Mouse (Mus musculus): ENCODE data around the gene Insm2. TPM values are rescaled to one million over a fixed set of nuclear protein-coding genes. Genes with fewer than 3 reads are reported as not detected.
"Not testable (repeated sequence)": the region's sequence is repeated elsewhere in the genome, so short reads cannot be mapped to it uniquely, and the experiment has no call there.

The Insm2 gene
- polyA plus RNA-seq (2014; fragmentation: Nextera tagmentation; extraction: Ambion mirVana), result 0.69 and 1.6 TPM in 2 replicates

DNA sequence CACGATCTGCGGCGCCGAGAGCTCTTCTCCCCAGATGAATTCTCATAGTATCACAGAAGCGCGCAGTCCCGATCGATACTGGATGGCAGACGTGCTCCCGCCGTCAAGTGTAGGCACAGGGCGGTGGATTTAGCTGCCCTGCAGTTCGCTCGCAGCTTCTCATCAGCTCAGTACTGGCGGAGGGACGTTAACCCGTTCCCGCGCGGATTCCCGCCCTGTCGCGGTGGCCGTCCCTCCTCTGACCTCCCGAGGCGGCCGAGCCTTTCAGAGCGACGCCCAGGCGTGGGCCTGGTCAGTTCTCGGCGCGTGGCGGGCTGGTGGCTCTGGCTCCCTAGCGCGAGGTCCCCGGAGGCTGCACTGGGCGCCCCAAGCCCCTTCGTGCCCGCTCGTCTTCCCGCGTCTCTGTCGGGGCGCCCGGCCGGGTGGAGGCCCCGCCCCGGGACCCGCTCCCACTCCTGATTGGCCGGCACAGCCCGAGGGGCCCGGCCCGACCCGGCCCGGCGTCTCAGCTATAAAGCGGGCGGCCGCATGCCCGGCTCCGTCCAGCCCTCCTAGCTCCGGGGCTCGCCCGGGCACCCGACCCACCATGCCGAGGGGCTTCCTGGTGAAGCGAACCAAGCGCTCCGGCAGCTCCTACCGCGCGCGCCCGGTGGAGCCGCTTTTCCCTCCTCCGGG lies at the start of gene Insm2:
Gene Insm2, plus strand, starts transcription at position 541 of the 675 bp plus-strand sequence.
- peak within 1 kb of the TSS; percentile 48 for H3K4me3 ChIP-seq (ENCODE audit: low read depth, low read length)
- H3K27ac ChIP-seq (ENCODE audit: low read depth, low read length), result no peak within 1 kb of the TSS
- peak within 1 kb of the TSS; percentile 15; the same call in 1 of the 2 replicates for H3K9ac ChIP-seq (ENCODE audit: low read length)
- peaks cover 48% of the 10 kb centered on the region for H3K27me3 ChIP-seq (ENCODE audit: control insufficient read depth, insufficient read depth, low read length)
- H3K4me1 ChIP-seq (ENCODE audit: control insufficient read depth, insufficient read depth, low read length), result peaks cover 16% of the 10 kb centered on the region
- no peaks in the 10 kb centered on the region for H3K9me3 ChIP-seq (ENCODE audit: control insufficient read depth, low read length)
- H3K36me3 ChIP-seq (ENCODE audit: control insufficient read depth, insufficient read depth, low read length), result no peaks in the 10 kb centered on the region
- H3K4me2 ChIP-seq (ENCODE audit: low read depth), result peak within 1 kb of the TSS; percentile 79
- WGBS, result under 1% methylated on average over 57 of the region's 77 CpGs
- DNase-seq (ENCODE audit: low spot score) (peak; percentile 47), ATAC-seq (ENCODE audit: insufficient read depth, low FRiP score, low TSS enrichment) (peak; percentile 54)

GRCm38 (mm10) chr12:55554901-55555300 lies 44.3 kb upstream of the Insm2 start:
- not testable (repeated sequence) for H3K27me3 ChIP-seq (ENCODE audit: control insufficient read depth, insufficient read depth, low read length); H3K36me3 ChIP-seq (ENCODE audit: control insufficient read depth, insufficient read depth, low read length); H3K4me2 ChIP-seq (ENCODE audit: low read depth); H3K4me1 ChIP-seq (ENCODE audit: control insufficient read depth, insufficient read depth, low read length); H3K4me3 ChIP-seq (ENCODE audit: low read depth, low read length); H3K9ac ChIP-seq (ENCODE audit: low read length); H3K27ac ChIP-seq (ENCODE audit: low read depth, low read length); ATAC-seq (ENCODE audit: insufficient read depth, low FRiP score, low TSS enrichment); DNase-seq (ENCODE audit: low spot score); H3K9me3 ChIP-seq (ENCODE audit: control insufficient read depth, low read length)
- WGBS, result 87% methylated on average over 6 of the region's 6 CpGs

- H3K4me3 ChIP-seq (ENCODE audit: low read depth, low read length), result no peak overlapping the region
- DNase-seq (ENCODE audit: low spot score) (no peak), ATAC-seq (ENCODE audit: insufficient read depth, low FRiP score, low TSS enrichment) (no peak)
- no peaks in the 10 kb centered on the region for H3K36me3 ChIP-seq (ENCODE audit: control insufficient read depth, insufficient read depth, low read length)
- H3K27me3 ChIP-seq (ENCODE audit: control insufficient read depth, insufficient read depth, low read length), result no peaks in the 10 kb centered on the region
- WGBS, result 83% methylated on average over 6 of the region's 6 CpGs
- no peak overlapping the region for H3K4me2 ChIP-seq (ENCODE audit: low read depth)
- H3K4me1 ChIP-seq (ENCODE audit: control insufficient read depth, insufficient read depth, low read length), result no peaks in the 10 kb centered on the region
- H3K27ac ChIP-seq (ENCODE audit: low read depth, low read length), result no peak overlapping the region
- H3K9me3 ChIP-seq (ENCODE audit: control insufficient read depth, low read length), result no peaks in the 10 kb centered on the region
- no peak overlapping the region for H3K9ac ChIP-seq (ENCODE audit: low read length)
Observed at GRCm38 (mm10) chr12:55557866-55558265, 41.4 kb upstream of the Insm2 start.

DNA sequence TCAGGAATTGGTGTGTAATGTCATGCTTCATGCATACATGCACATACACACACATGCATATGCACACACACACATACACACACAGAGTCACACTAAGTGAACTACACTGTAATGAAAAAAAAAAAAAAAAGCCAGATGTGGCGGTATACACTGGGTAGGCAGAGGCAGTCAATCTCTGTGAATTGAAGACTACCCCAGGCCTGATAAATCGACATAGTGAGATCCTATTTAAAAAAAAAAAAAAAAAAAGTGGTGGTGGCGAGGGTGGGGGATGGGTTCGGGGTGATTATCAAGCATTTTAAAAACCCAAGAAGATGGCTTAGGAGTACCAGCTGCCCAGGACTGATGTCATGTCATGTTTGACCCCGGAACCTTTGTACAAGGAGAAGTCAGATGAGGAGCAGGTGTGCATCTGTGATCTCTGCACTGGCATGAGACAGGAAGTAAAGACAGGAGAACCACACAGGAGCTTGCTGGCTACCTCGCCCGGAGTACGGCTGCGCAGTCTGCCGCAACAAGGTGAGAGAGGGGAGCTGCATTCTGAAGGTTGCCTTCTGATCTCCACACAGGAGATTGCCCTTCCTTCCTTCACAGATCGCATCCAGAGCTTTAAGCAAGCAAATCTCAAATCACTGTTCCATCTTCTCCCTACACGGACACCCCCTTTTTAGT lies 39.9 kb upstream of the Insm2 start:
- Histone ChIP-seq H3K36me3 (ENCODE audit: control insufficient read depth, insufficient read depth, low read length) (no peaks in the 10 kb centered on the region), H3K27ac (ENCODE audit: low read depth, low read length) (no peak overlapping the region), H3K4me1 (ENCODE audit: control insufficient read depth, insufficient read depth, low read length) (no peaks in the 10 kb centered on the region), H3K4me3 (ENCODE audit: low read depth, low read length) (no peak overlapping the region), H3K27me3 (ENCODE audit: control insufficient read depth, insufficient read depth, low read length) (no peaks in the 10 kb centered on the region), H3K4me2 (ENCODE audit: low read depth) (no peak overlapping the region), H3K9me3 (ENCODE audit: control insufficient read depth, low read length) (no peaks in the 10 kb centered on the region), H3K9ac (ENCODE audit: low read length) (no peak overlapping the region)
- 89% methylated on average over 12 of the region's 12 CpGs for WGBS
- ATAC-seq (ENCODE audit: insufficient read depth, low FRiP score, low TSS enrichment) (no peak), DNase-seq (ENCODE audit: low spot score) (no peak)

DNA sequence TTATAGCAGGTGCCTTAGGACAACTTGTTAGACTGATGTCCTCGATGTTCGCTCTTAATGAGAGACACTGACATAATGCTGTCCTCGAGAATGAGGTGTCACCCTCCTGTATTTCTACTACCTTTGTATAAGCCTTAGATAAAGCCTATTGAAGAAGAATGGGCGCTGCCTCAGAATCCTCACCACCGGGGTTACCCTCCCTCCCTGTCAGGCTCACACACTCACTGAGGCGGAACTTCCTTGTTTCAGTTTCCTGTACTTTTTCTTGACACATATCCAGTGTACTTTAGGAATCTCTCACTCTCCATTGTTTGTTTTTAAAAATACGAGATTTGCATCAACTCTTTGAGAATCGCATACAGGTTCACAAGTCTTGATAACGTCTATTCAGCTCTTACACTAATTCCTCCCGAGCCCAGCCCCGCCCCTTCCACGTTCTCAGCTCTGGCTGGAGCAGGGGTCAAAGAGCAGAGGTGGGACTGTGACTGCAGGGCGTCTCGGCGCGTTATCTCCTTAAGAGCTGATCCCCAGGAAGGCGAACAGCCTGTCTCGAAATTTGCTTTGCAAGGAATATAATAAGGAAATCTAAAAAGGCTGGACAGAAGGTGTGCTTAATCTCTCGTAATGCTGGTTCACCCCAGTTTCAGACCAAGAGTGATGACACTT lies 39.1 kb upstream of the Insm2 start:
- DNase-seq (ENCODE audit: low spot score), result no peak
- Histone ChIP-seq H3K4me3 (ENCODE audit: low read depth, low read length) (no peak overlapping the region), H3K27ac (ENCODE audit: low read depth, low read length) (no peak overlapping the region), H3K9ac (ENCODE audit: low read length) (0 out of 2 replicates have a peak overlapping the region, but pooled peaks have one; percentile 3), H3K4me2 (ENCODE audit: low read depth) (peak overlapping the region; percentile 27), H3K36me3 (ENCODE audit: control insufficient read depth, insufficient read depth, low read length) (no peaks in the 10 kb centered on the region), H3K4me1 (ENCODE audit: control insufficient read depth, insufficient read depth, low read length) (no peaks in the 10 kb centered on the region), H3K27me3 (ENCODE audit: control insufficient read depth, insufficient read depth, low read length) (no peaks in the 10 kb centered on the region), H3K9me3 (ENCODE audit: control insufficient read depth, low read length) (no peaks in the 10 kb centered on the region)
- 16% methylated on average over 19 of the region's 19 CpGs for WGBS
- ATAC-seq (ENCODE audit: insufficient read depth, low FRiP score, low TSS enrichment), result no peak

- 97% methylated on average over 3 of the region's 3 CpGs for WGBS
- no peaks in the 10 kb centered on the region for H3K27me3 ChIP-seq (ENCODE audit: control insufficient read depth, insufficient read depth, low read length)
- ATAC-seq (ENCODE audit: insufficient read depth, low FRiP score, low TSS enrichment) (no peak), DNase-seq (ENCODE audit: low spot score) (no peak)
- H3K4me2 ChIP-seq (ENCODE audit: low read depth), result no peak overlapping the region
- H3K4me3 ChIP-seq (ENCODE audit: low read depth, low read length), result no peak overlapping the region
- no peak overlapping the region for H3K27ac ChIP-seq (ENCODE audit: low read depth, low read length)
- H3K9ac ChIP-seq (ENCODE audit: low read length), result no peak overlapping the region
- no peaks in the 10 kb centered on the region for H3K9me3 ChIP-seq (ENCODE audit: control insufficient read depth, low read length)
- H3K4me1 ChIP-seq (ENCODE audit: control insufficient read depth, insufficient read depth, low read length), result no peaks in the 10 kb centered on the region
- no peaks in the 10 kb centered on the region for H3K36me3 ChIP-seq (ENCODE audit: control insufficient read depth, insufficient read depth, low read length)
Observed at GRCm38 (mm10) chr12:55563742-55564141, 35.5 kb upstream of the Insm2 start.

DNA sequence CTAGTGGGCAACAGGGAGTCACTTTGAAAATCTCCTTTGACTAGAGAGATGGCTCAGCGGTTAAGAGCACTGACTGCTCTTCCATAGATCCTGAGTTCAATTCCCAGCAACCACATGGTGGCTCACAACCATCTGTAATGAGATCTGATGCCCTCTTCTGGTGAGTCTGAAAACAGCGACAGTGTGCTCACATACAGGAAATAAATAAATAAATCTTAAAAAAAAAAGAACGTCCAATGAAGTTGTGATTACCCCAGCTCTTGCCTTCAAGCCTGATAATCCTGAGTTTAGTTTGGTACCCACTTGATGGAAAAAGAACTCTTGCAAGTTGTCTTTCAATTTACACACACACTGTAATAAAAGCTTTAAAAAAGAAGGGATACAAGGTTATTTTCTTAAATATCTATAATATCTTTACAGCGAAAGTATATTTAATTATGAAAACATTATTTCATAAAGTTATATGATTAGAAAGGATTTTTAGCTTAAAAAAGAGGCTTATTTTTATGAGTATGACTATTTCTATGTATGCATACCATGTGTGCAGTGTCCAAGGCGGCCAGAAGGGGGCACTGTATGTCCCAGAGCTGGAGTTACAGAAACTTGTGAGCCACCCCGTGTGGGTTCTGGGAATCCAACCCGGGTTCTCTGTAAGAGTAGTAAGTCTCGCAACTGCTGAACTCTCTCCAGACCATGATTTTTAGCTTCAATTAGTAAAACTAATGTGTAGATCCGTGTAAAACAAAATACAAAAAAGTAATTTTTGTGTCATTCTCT lies 34.9 kb upstream of the Insm2 start:
- 87% methylated on average over 9 of the region's 9 CpGs for WGBS

DNA sequence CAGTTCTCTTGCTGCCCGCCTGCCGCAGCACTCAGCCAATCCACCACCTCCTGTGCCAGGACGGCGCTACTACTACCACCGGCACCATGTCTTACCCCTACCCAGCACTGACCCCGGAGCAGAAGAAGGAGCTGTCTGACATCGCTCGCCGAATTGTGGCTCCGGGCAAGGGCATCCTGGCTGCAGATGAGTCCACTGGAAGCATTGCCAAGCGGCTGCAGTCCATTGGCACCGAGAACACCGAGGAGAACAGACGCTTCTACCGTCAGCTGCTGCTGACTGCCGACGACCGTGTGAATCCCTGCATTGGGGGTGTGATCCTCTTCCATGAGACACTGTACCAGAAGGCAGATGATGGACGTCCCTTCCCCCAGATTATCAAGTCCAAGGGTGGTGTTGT lies 34.0 kb upstream of the Insm2 start, which contains the start of gene Aldoart2:
Gene Aldoart2, plus strand, starts transcription at position 34 of the 400 bp plus-strand sequence.
- no peaks in the 10 kb centered on the region for H3K9me3 ChIP-seq (ENCODE audit: control insufficient read depth, low read length)
- DNase-seq (ENCODE audit: low spot score), result no peak
- no peaks in the 10 kb centered on the region for H3K36me3 ChIP-seq (ENCODE audit: control insufficient read depth, insufficient read depth, low read length)
- H3K4me2 ChIP-seq (ENCODE audit: low read depth), result no peak within 1 kb of the TSS
- no peak for ATAC-seq (ENCODE audit: insufficient read depth, low FRiP score, low TSS enrichment)
- WGBS, result 97% methylated on average over 19 of the region's 19 CpGs
- H3K9ac ChIP-seq (ENCODE audit: low read length), result no peak within 1 kb of the TSS
- no peak within 1 kb of the TSS for H3K4me3 ChIP-seq (ENCODE audit: low read depth, low read length)
- H3K27me3 ChIP-seq (ENCODE audit: control insufficient read depth, insufficient read depth, low read length), result no peaks in the 10 kb centered on the region
- H3K27ac ChIP-seq (ENCODE audit: low read depth, low read length), result no peak within 1 kb of the TSS
- H3K4me1 ChIP-seq (ENCODE audit: control insufficient read depth, insufficient read depth, low read length), result no peaks in the 10 kb centered on the region

More for the DNA sequence above, 34.9 kb upstream of the Insm2 start:
- Histone ChIP-seq H3K9ac (ENCODE audit: low read length) (no peak overlapping the region), H3K36me3 (ENCODE audit: control insufficient read depth, insufficient read depth, low read length) (no peaks in the 10 kb centered on the region), H3K4me3 (ENCODE audit: low read depth, low read length) (no peak overlapping the region), H3K4me1 (ENCODE audit: control insufficient read depth, insufficient read depth, low read length) (no peaks in the 10 kb centered on the region), H3K27ac (ENCODE audit: low read depth, low read length) (no peak overlapping the region), H3K4me2 (ENCODE audit: low read depth) (no peak overlapping the region), H3K27me3 (ENCODE audit: control insufficient read depth, insufficient read depth, low read length) (no peaks in the 10 kb centered on the region), H3K9me3 (ENCODE audit: control insufficient read depth, low read length) (no peaks in the 10 kb centered on the region)
- no peak for ATAC-seq (ENCODE audit: insufficient read depth, low FRiP score, low TSS enrichment)
- no peak for DNase-seq (ENCODE audit: low spot score)

Data from neural tube, embryonic 11.5 days (tissue).